Mouse (Mus musculus) hindlimb bud, embryonic 11.5 days (tissue): ENCODE measurements around the gene Itpr1.

Source experiments
- DNase-seq: peaks from one replicate; pipeline ENCODE4 v3.0.0-alpha.2; 2012; ENCODE audit warnings: low read depth, low spot score; ENCODE audit errors: extremely low spot score

The Itpr1 gene

GRCm38 (mm10) chr6:108213481-108214293 is 791 bp downstream of the Itpr1 start:
- DNase-seq: no peak

DNA sequence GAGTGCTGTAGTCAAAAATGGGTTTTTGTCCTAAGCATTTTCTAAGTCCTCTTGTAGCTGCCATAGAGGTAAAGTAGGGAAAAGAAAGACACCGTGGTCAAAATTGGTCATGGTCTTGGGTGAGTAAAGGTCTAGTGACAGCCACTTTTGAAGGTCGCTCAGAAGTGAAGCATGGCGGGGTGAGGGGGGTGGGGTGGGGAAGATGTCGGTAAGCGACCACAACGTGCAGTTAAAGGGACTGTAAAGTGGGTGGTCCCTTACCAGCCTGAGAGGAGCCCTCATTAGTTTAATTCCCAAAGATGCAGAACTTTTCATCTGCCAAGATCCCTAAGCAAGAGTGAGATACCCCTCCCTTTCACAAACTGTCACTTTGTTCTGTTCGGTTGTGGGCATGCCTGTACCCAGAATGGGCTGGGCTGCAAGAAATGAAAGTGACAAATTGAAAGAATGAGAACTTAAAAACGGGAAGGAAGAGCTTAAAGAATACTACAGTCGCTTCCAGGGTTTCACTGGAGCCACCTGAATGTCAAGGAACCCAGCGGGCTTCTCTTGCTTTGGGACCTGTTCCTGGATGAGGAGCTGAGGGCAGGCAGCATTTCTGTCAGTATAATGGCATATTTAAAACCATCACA is 1.5 kb downstream of the Itpr1 start:
- DNase-seq: no peak

GRCm38 (mm10) chr6:108216091-108216490 is 3.2 kb downstream of the Itpr1 start:
- no peak for DNase-seq

GRCm38 (mm10) chr6:108216832-108217231 is 3.9 kb downstream of the Itpr1 start:
- DNase-seq: no peak

DNA sequence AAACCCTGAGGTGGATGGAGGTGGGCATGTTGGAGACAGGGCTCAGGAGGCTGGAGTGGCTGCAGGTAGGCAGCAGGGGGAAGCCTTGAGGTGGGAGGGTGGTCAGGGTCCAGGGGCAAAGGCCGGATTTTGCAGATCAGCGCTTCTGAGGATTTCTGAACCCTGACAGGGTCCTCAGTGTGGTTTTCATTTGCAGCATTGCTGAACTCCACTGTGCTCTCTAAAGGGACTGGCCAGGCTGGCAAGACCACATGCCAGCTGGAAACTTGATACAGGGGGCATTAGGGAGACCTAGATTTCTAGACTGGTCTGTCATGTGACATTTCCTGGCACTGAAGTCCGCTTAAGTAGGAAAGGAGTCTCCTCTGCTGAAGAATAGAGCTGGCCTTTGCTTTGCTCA is 5.1 kb downstream of the Itpr1 start:
- no peak for DNase-seq

GRCm38 (mm10) chr6:108222435-108222834 is 9.5 kb downstream of the Itpr1 start:
- no peak for DNase-seq

- no peak for DNase-seq
These were observed 10.0 kb downstream of the Itpr1 start for GRCm38 (mm10) chr6:108222875-108223274.

GRCm38 (mm10) chr6:108224361-108224760 is 11.5 kb downstream of the Itpr1 start:
- no peak for DNase-seq

- DNase-seq: no peak
These were observed 12.1 kb downstream of the Itpr1 start for GRCm38 (mm10) chr6:108225027-108225426.

DNA sequence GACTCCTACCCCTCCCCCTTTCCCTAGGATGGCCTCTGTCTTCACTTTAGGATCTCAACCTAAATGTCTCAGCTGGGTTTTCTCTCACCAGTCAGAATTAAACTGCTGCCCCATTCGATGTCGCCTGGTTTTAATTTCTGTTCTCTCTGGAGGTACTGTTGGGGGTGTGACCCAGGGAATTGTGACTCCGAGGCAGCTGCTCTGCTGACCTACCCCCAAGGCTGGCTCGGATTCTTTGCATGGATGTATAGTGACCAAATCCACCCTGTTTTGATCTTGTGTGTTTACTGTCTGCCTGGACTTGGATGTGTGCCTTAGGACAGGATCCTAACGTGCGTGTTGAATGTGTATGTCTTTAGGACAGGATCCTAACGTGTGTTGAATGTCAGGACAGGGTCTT is 13.3 kb downstream of the Itpr1 start:
- DNase-seq: no peak

DNA sequence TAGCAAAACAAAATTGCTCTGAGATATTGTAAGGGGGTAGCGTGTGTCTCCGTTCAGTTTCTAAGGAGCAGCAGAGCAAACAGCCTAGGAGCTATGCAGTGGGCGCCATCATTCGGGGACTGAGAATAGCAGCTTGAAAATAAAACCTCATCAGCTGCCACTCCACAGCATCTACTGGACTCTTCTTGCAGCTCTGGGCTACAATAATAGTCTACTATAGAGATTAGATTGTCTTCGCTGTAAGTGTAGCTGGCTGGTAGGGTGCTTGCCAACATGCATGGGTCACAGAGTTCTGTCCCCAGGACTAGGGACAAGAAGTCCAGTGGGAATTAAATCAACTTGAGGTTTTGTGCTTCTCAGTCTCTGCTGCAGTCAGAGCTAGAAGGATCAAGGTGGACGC is 14.6 kb downstream of the Itpr1 start:
- no peak for DNase-seq

GRCm38 (mm10) chr6:108228048-108228447 is 15.2 kb downstream of the Itpr1 start:
- no peak for DNase-seq

GRCm38 (mm10) chr6:108228601-108229000 is 15.7 kb downstream of the Itpr1 start:
- DNase-seq: no peak

- DNase-seq: no peak
These were observed 17.7 kb downstream of the Itpr1 start for GRCm38 (mm10) chr6:108230608-108231007.

DNA sequence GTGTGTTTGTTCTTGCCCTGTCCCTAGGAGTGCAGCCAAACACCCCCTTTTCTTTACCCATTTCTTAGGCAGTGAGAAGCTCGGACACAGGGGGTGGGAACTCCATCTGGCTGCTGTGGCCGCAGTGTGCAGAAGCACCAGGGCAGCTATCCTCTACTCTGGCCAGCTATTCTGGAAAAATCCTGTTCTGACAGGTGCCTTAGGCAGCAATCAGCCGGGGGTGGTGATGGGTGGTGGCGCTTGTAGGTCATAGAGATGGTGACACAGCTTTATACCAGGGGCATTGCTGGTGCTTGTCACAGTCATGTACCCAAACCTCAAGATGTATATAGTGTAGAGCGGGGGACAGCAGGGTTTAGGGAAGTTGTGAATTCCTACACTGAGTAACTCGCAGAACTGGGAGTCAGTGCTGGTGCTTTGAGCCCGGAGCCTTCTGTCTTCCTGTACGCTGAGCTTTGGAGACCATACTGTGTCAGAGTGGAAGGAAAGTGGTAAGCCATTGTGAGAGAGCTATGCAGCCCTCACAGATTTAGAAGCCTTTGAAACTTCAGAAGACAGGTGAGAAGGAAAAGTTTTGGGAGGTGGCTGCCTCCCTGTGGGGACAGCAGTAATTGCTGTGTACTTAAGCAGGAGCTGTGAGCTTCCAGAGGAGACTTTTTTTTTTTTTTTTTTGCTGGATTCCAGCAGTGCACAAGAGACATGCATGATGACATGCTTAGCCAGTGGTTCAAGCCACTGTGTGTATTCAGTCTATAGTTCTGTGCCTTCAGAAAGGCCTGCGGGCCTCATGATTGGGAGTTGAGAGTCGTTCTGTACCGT is 19.2 kb downstream of the Itpr1 start:
- DNase-seq: no peak

GRCm38 (mm10) chr6:108233070-108233469 is 20.2 kb downstream of the Itpr1 start:
- no peak for DNase-seq

- DNase-seq: no peak
These were observed 21.6 kb downstream of the Itpr1 start for GRCm38 (mm10) chr6:108234536-108234935.

GRCm38 (mm10) chr6:108235680-108236123 is 22.8 kb downstream of the Itpr1 start:
- DNase-seq: no peak

DNA sequence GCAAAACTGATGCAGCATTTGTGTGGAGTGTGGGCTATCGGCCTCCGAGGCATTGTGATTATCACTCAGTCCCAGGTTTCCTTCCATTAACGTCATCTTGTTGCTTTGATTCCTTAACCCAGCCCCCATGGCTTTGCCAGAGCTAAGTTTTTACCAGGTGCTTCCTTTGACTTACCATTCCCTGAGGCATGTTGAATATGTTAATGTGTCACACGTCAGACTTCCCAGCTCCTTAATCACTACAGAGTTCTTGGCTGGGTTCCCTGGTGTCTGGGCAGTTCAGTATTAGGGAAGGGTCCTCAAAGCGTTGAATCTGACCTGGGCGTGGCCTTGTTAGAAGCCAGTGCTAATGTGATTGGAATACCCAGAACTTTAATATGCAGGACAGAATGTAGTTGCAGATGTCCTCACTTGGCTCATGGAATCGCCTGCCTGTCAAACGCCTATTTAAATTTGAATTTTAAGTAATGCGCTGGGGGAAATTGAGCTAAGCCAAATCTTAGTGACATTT is 23.6 kb downstream of the Itpr1 start:
- DNase-seq: no peak

DNA sequence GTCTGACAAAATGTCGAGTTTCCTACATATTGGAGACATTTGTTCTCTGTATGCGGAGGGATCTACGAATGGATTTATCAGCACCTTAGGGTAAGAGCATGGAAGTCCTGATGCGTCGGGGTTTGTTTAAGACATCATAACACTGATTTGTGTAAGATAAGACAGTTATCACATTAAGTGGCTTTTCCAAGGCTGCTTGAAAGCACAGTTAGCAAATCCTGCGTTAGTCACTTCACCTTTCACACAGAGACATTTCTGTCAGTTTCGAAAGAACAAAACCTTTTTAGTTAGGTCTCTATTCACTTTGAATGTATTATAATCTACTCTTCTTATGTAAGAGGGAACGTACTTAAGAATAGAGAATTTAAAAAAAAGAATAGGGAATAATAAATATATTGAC is 24.1 kb downstream of the Itpr1 start:
- no peak for DNase-seq

GRCm38 (mm10) chr6:108237585-108237984 is 24.7 kb downstream of the Itpr1 start:
- no peak for DNase-seq
